Mouse (Mus musculus) bone marrow macrophage, adult 2 months (primary cell): ENCODE results near the gene Agtr1a.

ENCODE experiments used
- CTCF ChIP-seq: IDR thresholded peaks from 2 replicates; pipeline ENCODE4 v1.5.1; 2012; ENCODE audit warnings: low read depth, mild to moderate bottlenecking, low read length, moderate library complexity
- POLR2A ChIP-seq: IDR thresholded peaks from 2 replicates; pipeline ENCODE4 v1.6.1; 2012; ENCODE audit warnings: mild to moderate bottlenecking, low read depth, low read length, borderline replicate concordance

GRCm38 (mm10) chr13:30324669-30325346 lies 11.4 kb upstream of the Agtr1a start:
- TF ChIP-seq POLR2A = no peak
- TF ChIP-seq CTCF = no peak
